Mouse (Mus musculus) forebrain, embryonic 10.5 days (tissue): ENCODE results near the gene Iqcf3. TPM values are rescaled to one million over a fixed set of nuclear protein-coding genes. Genes with fewer than 3 reads are reported as not detected.

Source experiments
- DNase-seq: peaks from one replicate; pipeline ENCODE4 v3.0.0-alpha.2; 2017; ENCODE audit warnings: low spot score; ENCODE audit errors: extremely low spot score
- H3K27ac ChIP-seq: fragments of 300-500 bp; sonication (generic); 2 replicates; pipeline ENCODE4 v1.5.1; 2016; ENCODE audit warnings: mild to moderate bottlenecking
- H3K27me3 ChIP-seq: fragments of 300-500 bp; sonication (generic); 2 replicates; pipeline ENCODE4 v1.6.1; 2016; ENCODE audit warnings: mild to moderate bottlenecking; ENCODE audit not compliant: poor library complexity, severe bottlenecking
- H3K36me3 ChIP-seq: fragments of 300-500 bp; sonication (generic); replicated peaks from 2 replicates; pipeline ENCODE4 v1.6.1; 2016; ENCODE audit warnings: mild to moderate bottlenecking, moderate library complexity
- H3K4me1 ChIP-seq: fragments of 300-500 bp; sonication (generic); 2 replicates; pipeline ENCODE4 v1.6.1; 2016
- H3K4me3 ChIP-seq: fragments of 300-500 bp; sonication (generic); 2 replicates; pipeline ENCODE4 v1.5.1; 2016; ENCODE audit warnings: mild to moderate bottlenecking, moderate library complexity
- H3K9me3 ChIP-seq: fragments of 300-500 bp; sonication (generic); 2 replicates; pipeline ENCODE4 v1.6.1; 2016; ENCODE audit warnings: mild to moderate bottlenecking, moderate library complexity
- WGBS: fragments of 180-500 bp; shearing (Covaris S2); methylation state at CpG from one replicate; pipeline ENCODE4 v1.1.7; 2016; 5-methylcytosine and 5-hydroxymethylcytosine counted together
- polyA plus RNA-seq: library from polyadenylated mRNA; unstranded; fragments of >200 nt; fragmentation: Nextera tagmentation; extraction: Ambion mirVana; gene quantifications from 2 replicates; pipeline ENCODE4 v1.2.1, GENCODE M21; 2016

Iqcf3 gene
- polyA plus RNA-seq, 1 experiment from 2014 or later, result not detected

DNA sequence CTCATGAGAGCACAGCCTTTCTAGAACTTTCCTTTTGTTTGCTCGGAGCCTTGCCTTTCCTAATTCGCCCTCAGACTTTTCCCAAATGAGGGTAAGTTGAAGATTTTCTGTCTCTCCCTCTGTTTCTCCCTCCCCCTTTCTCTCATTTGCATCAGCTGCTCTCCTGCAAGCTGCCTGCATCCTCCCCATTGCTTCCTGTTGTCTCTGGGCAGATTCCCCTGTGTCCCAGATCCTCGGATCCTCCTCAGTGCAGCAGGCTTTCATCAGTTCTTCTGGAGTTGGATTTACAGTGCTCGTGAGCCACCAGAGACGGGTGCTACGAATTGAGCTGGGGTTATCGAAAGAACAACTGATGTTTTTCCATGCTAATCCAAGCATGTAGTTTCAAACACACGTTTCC is 2.6 kb upstream of the Iqcf3 start:
- Histone ChIP-seq H3K27me3 (no peaks in the 10 kb centered on the region), H3K9me3 (no peaks in the 10 kb centered on the region), H3K27ac (no peak overlapping the region), H3K4me3 (no peak overlapping the region), H3K36me3 (no peaks in the 10 kb centered on the region), H3K4me1 (no peaks in the 10 kb centered on the region)
- DNase-seq, result no peak
- WGBS, result 76% methylated on average over 8 of the region's 8 CpGs

DNA sequence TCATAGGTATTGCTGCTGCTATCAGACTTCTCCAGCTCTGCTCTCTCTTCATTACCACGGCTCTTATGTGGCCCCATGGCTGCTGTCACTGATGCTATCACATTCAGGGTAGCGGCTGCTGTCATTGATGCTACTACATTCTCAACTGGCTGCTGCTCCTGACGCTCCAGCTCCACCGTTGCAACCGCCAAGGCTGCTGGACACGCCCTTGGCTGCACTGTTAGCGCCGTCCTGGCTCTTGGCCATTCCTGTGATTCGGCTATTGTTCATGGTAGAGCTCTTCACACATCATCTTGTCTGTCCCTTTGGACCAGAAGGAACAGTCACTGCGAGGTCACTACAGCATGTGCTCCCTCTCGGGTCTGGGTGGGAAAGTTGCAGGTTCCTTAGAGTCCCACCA is 860 bp upstream of the Iqcf3 start:
- WGBS, result 94% methylated on average over 11 of the region's 11 CpGs
- Histone ChIP-seq H3K4me1 (no peaks in the 10 kb centered on the region), H3K9me3 (no peaks in the 10 kb centered on the region), H3K27ac (no peak overlapping the region), H3K36me3 (no peaks in the 10 kb centered on the region), H3K27me3 (no peaks in the 10 kb centered on the region), H3K4me3 (no peak overlapping the region)
- DNase-seq, result no peak

DNA sequence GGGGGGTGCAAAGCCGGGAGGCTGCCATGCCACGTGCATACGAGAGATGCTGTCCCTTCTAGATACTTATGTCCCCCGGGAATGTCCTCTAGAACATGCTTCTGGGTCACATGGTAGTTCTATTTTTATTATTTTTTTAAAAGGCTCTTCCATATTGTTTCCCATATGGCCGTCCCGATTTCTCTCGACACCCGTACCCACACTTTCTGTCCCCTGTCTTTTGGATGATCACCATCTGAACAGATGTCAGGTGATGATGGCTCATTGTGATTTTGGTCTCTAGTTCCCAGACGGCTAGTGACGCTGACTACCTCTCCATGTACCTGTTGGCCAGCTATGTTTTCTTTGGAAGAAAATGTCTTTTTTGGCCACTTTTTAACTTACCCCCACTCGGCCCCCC is 26.5 kb downstream of the Iqcf3 start:
- Histone ChIP-seq H3K9me3 (no peaks in the 10 kb centered on the region; the same call in 1 of the 2 replicates), H3K4me1 (no peaks in the 10 kb centered on the region), H3K27ac (no peak overlapping the region), H3K4me3 (no peak overlapping the region), H3K36me3 (no peaks in the 10 kb centered on the region), H3K27me3 (no peaks in the 10 kb centered on the region)
- WGBS, result 91% methylated on average over 11 of the region's 11 CpGs
- DNase-seq, result no peak

DNA sequence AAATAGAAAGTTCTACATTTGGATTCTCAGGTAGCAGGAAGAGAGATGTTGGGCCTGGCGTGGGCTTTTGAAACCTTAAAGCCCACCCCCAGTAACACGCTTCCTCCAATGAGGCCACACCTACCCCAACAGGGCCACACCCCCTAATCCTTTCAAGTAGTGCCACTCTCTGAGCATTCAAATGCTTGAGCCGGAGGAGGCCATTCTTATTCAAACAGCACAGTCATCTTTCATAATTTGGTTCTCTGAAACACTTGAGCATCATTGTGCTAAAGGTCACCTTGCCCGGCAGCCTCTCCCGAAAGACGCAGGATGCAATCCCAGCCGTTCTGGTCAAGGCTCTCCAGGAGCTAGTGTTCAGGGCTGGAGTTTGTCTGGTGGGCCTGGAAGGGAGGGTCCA is 27.1 kb downstream of the Iqcf3 start:
- no peak for DNase-seq
- H3K4me1 ChIP-seq, result no peaks in the 10 kb centered on the region
- WGBS, result 94% methylated on average over 7 of the region's 7 CpGs

DNA sequence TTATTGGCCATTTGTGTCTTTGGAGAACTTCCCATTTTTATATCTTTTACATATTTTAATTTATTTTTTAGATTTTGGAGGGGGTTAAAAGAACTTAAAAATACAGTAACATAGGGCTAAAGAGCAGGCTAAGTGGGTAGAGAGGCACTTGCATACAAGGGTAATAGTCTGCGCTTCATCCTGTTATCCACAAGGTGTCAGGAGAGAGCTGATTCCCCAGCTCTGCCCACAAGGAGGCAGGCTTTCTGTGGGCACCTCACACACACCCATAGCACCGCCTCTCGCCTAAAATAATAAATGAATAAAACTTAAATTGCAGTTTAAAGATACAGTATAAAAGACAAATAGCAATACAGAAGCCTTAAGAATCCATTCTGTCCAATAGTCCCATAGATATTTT is 29.6 kb downstream of the Iqcf3 start:
- H3K4me3 ChIP-seq, result no peak overlapping the region
- no peaks in the 10 kb centered on the region for H3K27me3 ChIP-seq
- H3K4me1 ChIP-seq, result no peaks in the 10 kb centered on the region
- no peaks in the 10 kb centered on the region for H3K9me3 ChIP-seq
- peak; percentile 21 for DNase-seq
- no peaks in the 10 kb centered on the region for H3K36me3 ChIP-seq
- H3K27ac ChIP-seq, result no peak overlapping the region
- 26% methylated on average over 3 of the region's 3 CpGs for WGBS

More for the DNA sequence above, 27.1 kb downstream of the Iqcf3 start:
- no peaks in the 10 kb centered on the region for H3K27me3 ChIP-seq
- H3K36me3 ChIP-seq, result no peaks in the 10 kb centered on the region
- no peaks in the 10 kb centered on the region for H3K9me3 ChIP-seq
- H3K4me3 ChIP-seq, result no peak overlapping the region
- H3K27ac ChIP-seq, result no peak overlapping the region

DNA sequence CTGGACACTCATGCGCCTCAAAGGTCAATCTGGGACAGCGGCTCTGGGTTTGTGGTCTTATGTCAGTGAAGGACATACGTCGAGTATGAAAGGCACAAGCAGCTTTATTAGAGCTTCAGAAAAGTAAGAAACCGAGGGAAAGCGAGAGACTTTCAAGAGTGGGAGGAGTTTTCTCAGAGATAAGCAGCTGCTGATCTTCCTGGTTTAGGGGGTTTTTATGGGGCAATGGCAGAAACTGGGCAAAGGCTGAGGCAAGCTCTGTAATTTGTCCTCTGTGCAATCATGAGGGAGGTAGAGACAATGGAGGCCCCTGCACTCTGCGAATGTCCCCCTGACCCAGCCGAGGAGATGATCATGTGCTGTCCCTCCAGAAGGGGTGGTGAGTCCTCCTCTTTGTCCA is 41.5 kb downstream of the Iqcf3 start:
- no peak for DNase-seq
- no peaks in the 10 kb centered on the region for H3K27me3 ChIP-seq
- 84% methylated on average over 8 of the region's 8 CpGs for WGBS
- H3K36me3 ChIP-seq, result no peaks in the 10 kb centered on the region
- H3K27ac ChIP-seq, result no peak overlapping the region
- no peak overlapping the region for H3K4me3 ChIP-seq
- H3K9me3 ChIP-seq, result no peaks in the 10 kb centered on the region
- no peaks in the 10 kb centered on the region for H3K4me1 ChIP-seq

DNA sequence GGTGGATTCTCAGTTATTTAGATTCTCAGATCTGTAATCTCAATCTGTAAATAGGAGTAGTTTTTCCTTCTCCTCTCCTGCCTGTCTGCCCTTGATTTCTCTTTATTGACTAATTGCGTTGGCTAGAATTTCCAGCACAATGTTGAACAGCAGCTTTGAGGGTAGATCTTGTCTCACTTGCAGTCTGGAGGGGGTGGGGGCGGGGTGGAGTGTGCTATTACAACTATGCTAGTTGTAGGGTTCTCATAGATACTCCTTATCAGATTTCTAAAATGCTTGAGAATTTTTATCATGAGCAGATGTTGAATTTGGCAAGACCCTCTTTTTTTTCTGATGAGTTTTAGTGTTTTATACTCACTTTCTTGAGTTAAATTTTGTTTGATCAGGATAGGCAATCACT is 42.0 kb downstream of the Iqcf3 start:
- no peak for DNase-seq
- Histone ChIP-seq H3K27ac (no peak overlapping the region), H3K9me3 (no peaks in the 10 kb centered on the region), H3K36me3 (no peaks in the 10 kb centered on the region), H3K27me3 (no peaks in the 10 kb centered on the region), H3K4me3 (no peak overlapping the region), H3K4me1 (no peaks in the 10 kb centered on the region)
- WGBS, result 83% methylated on average over 2 of the region's 2 CpGs

DNA sequence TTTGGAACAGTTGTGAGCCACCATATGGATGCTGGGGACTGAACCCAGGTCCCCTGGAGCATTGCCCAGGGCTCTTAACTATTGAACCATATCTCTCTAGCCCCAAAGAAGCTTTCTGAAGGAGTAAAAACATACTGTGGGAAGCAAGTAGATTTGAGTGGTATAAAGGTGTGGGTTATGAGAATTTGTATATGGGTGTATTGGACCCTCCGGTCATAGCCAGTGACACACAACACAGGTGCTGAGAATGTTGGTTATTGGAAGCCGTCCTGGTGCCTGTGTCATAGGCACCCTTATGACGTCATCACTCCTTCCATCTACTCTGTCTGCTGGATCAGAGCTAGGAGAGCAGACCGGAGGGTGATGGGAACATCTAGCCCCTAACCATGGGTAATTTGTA is 47.2 kb downstream of the Iqcf3 start, which contains the start of gene Iqcf5:
Iqcf5 (plus strand) TSS at position 301 of the 400 bp plus-strand sequence.
- H3K36me3 ChIP-seq, result no peaks in the 10 kb centered on the region
- no peaks in the 10 kb centered on the region for H3K27me3 ChIP-seq
- H3K9me3 ChIP-seq, result no peaks in the 10 kb centered on the region
- H3K4me1 ChIP-seq, result no peaks in the 10 kb centered on the region
- DNase-seq, result no peak
- WGBS, result 92% methylated on average over 4 of the region's 4 CpGs
- no peak within 1 kb of the TSS for H3K27ac ChIP-seq
- H3K4me3 ChIP-seq, result no peak within 1 kb of the TSS

DNA sequence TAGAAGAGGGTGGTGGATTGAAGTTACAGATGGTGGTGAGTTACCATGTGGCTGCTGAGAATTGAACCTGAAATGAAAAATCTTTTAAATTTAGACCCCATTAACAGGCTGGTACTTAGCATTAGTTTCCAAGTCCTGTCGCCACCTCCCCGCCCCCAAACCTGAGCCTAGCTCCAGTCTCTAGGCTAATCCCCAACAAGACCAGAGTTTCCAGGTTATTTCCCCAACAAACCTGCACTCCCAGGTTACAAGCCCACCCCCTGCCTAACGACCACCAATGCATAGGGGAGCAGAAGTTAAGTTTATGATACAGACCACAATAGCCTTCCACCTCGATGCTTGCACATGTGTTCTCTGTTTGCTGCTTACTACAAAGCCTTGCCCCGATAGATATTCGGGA is 47.9 kb downstream of the Iqcf3 start:
- H3K9me3 ChIP-seq, result no peaks in the 10 kb centered on the region
- WGBS, result 80% methylated on average over 6 of the region's 6 CpGs

DNA sequence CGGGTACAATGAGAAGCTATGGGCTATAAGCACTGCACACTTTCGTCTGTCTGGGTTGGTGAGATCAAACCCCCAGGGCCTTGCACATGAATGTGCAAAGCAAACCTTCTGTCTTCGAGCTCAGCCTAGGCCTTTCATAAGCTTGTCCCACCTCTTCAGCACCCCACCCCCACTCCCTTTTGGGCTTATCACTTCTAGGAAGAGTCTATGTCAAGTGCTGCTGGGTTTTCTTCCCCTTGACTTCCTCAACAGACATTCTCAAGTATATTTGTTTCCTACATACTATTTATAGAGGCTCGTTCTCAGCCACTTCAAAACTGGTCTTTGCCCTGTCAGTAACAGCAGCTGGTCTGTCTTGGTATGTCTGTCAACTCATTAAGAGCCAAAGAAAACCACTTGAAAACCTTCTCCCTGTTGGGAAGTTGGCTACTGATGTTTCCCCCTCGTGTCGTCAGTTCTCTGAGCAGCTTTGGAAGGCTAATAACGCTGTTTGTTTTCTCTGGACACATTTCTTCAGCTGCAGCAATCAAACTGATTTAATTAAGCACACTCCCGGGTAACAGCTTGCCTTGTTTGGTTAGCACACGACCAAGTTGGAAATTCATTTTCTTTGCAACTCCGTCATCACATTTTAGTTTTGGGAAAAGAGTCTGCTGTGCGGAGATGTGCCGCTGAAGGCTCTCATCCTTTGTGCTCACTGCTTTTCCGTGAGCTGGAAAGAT is 48.5 kb downstream of the Iqcf3 start:
- Histone ChIP-seq H3K36me3 (no peaks in the 10 kb centered on the region), H3K4me3 (no peak overlapping the region), H3K9me3 (no peaks in the 10 kb centered on the region), H3K27me3 (no peaks in the 10 kb centered on the region), H3K4me1 (no peaks in the 10 kb centered on the region), H3K27ac (no peak overlapping the region)
- 82% methylated on average over 13 of the region's 13 CpGs for WGBS
- DNase-seq, result no peak

More for the DNA sequence above, 47.9 kb downstream of the Iqcf3 start:
- no peak overlapping the region for H3K27ac ChIP-seq
- no peaks in the 10 kb centered on the region for H3K27me3 ChIP-seq
- H3K36me3 ChIP-seq, result no peaks in the 10 kb centered on the region
- no peak overlapping the region for H3K4me3 ChIP-seq
- H3K4me1 ChIP-seq, result no peaks in the 10 kb centered on the region
- DNase-seq, result no peak

DNA sequence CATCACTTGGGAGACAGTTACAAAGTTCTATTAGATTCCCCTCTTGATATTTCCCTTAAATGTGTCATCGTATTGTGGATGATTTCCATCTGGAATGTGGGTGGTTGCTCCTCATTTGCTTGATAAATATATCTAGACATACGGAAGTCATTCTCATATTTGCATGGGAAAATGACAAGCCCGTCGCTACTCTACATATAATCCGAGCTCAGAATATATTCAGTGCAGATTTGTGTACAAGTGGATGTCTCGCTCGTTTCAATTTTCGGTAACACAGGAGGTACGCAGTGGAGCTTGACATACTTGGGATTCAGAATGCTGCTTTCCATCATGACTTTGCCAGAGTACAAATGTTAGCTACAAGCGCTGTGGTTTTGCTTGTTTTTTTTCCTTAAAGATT is 52.1 kb downstream of the Iqcf3 start:
- Histone ChIP-seq H3K9me3 (no peaks in the 10 kb centered on the region), H3K4me3 (no peak overlapping the region), H3K4me1 (no peaks in the 10 kb centered on the region), H3K27ac (no peak overlapping the region), H3K36me3 (no peaks in the 10 kb centered on the region), H3K27me3 (no peaks in the 10 kb centered on the region)
- DNase-seq, result no peak
- WGBS, result 92% methylated on average over 10 of the region's 10 CpGs

DNA sequence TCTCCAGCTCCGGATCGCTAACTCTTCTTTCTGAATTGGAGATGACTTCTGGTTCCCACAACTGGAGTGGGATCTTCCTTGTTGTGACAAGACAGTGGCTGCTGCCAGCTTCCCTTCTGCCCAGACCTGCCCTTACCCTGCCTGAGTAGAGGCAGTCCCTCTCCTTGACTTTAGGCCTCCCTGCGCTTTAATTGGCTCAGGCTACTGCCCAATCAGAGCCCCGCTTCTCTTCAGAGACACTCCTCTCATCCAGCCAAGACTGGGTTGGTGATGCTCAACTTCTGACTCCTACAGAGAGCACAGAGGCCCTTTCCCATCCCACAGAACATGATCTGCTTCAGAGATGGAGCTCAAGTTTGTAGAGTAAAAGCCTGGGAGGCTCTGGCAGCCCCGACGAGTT is 57.2 kb downstream of the Iqcf3 start:
- no peaks in the 10 kb centered on the region for H3K9me3 ChIP-seq
- H3K4me3 ChIP-seq, result no peak overlapping the region
- no peaks in the 10 kb centered on the region for H3K4me1 ChIP-seq
- no peak overlapping the region for H3K27ac ChIP-seq
- WGBS, result 73% methylated on average over 6 of the region's 6 CpGs
- H3K27me3 ChIP-seq, result no peaks in the 10 kb centered on the region
- DNase-seq, result no peak
- no peaks in the 10 kb centered on the region for H3K36me3 ChIP-seq

DNA sequence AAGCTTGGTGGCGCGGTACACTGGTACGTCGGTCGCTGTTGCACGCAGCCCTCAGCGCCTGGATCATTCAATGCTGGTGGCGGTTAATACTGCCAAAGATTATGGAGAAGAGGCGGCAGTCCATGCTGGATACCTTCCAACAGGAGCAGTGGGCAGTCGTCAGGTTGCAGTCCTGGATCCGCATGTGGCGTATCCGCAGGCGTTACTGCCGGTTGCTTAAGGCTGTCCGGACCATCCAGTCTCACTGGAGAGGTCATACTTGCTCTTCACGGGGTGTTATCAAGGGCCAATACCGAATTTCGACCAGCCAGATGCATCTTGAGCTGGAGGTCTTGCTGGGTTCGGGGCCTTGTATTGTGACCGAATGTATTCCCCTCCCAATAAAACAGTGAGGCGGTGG is 59.6 kb downstream of the Iqcf3 start:
- Histone ChIP-seq H3K27ac (no peak overlapping the region), H3K27me3 (no peaks in the 10 kb centered on the region), H3K36me3 (no peaks in the 10 kb centered on the region), H3K4me3 (no peak overlapping the region), H3K4me1 (no peaks in the 10 kb centered on the region), H3K9me3 (no peaks in the 10 kb centered on the region)
- no peak for DNase-seq
- 91% methylated on average over 22 of the region's 22 CpGs for WGBS

DNA sequence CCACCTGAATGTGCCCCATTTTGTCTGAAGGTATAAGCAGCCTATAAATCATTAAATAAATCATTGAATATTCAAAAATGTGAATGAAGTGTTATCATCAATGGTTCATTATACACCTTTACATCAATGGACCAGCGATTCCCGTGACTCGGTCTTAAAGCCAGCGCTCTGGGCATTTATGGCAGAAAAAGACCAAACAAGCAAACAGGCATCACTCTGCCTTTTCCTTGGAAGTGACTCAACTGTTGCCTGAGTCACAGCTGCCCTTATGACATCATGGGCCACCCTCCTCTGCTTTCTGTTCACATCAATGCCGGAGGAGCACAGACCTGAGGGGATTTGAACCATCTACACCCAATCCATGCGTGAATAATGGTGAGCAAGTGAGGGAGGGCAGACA is 61.8 kb downstream of the Iqcf3 start, which contains the start of gene Iqcf1:
Iqcf1 (plus strand) TSS at position 301 of the 400 bp plus-strand sequence.
- Histone ChIP-seq H3K27ac (no peak within 1 kb of the TSS), H3K27me3 (no peaks in the 10 kb centered on the region), H3K36me3 (no peaks in the 10 kb centered on the region), H3K4me1 (no peaks in the 10 kb centered on the region), H3K9me3 (no peaks in the 10 kb centered on the region), H3K4me3 (no peak within 1 kb of the TSS)
- no peak for DNase-seq
- WGBS, result 91% methylated on average over 6 of the region's 6 CpGs
